ENCODE assay signal across 12 mouse cellular contexts in genomic region chr17:25414209-25414608, GRCm38 (mm10). TPM values are rescaled to one million over a fixed set of nuclear protein-coding genes. Genes with fewer than 3 reads are reported as not detected.
A peak's percentile ranks its signal among the peaks of the same experiment; 100 is the strongest.
DNase-seq lines count a peak whose midpoint lies in the region; ATAC-seq and TF ChIP-seq lines count a peak whose summit lies in the region.
"Had no signal": no experiment of that assay in that cellular context is flagged by ENCODE, and none has a peak within 500 bp of the region (broad histone marks: within the 10 kb centered on the region; RNA-seq: fewer than 3 reads in every experiment).

No protein-coding gene starts in this region.

- no peaks in the 10 kb centered on the region for H3K9me3 ChIP-seq in midbrain, embryonic 10.5 days (replicated peaks)
- no peaks in the 10 kb centered on the region for H3K9me3 ChIP-seq in midbrain, embryonic 11.5 days (ENCODE audit: control insufficient read depth, low read length)
- no peaks in the 10 kb centered on the region for H3K9me3 ChIP-seq in heart, embryonic 15.5 days (replicated peaks)
- H3K9me3 ChIP-seq: liver, embryonic 15.5 days; midbrain, embryonic 13.5 days; neural tube, embryonic 12.5 days had no signal

- no peak for TF ChIP-seq POLR2A in cerebellum, adult 2 months (IDR thresholded peaks at IDR 0.05; ENCODE audit: borderline replicate concordance, insufficient read depth, low read length)

- H3K4me1 ChIP-seq in midbrain, embryonic 10.5 days = peaks cover 79% of the 10 kb centered on the region
- peaks cover 40% of the 10 kb centered on the region for H3K4me1 ChIP-seq in midbrain, embryonic 11.5 days (ENCODE audit: control insufficient read depth, insufficient read depth, low read length)
- peaks cover 73% of the 10 kb centered on the region for H3K4me1 ChIP-seq in heart, embryonic 15.5 days (replicated peaks)
- no peaks in the 10 kb centered on the region for H3K4me1 ChIP-seq in cerebellum, adult 2 months (ENCODE audit: control insufficient read depth, insufficient read depth, low read length)

- no peak for TF ChIP-seq CTCF in cerebellum, adult 2 months (IDR thresholded peaks at IDR 0.05; ENCODE audit: borderline replicate concordance, insufficient read depth, low read depth, low read length)

- H3K9ac ChIP-seq in midbrain, embryonic 11.5 days (ENCODE audit: low read length) = no peak overlapping the region
- no peak overlapping the region for H3K9ac ChIP-seq in heart, embryonic 15.5 days
- H3K9ac ChIP-seq: liver, embryonic 15.5 days; midbrain, embryonic 13.5 days; neural tube, embryonic 12.5 days had no signal

- no peak overlapping the region for H3K4me2 ChIP-seq in midbrain, embryonic 11.5 days
- H3K4me2 ChIP-seq in heart, embryonic 15.5 days = no peak overlapping the region
- H3K4me2 ChIP-seq: liver, embryonic 15.5 days; midbrain, embryonic 13.5 days had no signal

- H3K27ac ChIP-seq in midbrain, embryonic 10.5 days (replicated peaks) = peak overlapping the region; percentile 90; the same call in 1 of the 2 replicates
- H3K27ac ChIP-seq in midbrain, embryonic 11.5 days (ENCODE audit: low read depth, low read length) = no peak overlapping the region
- peak overlapping the region; percentile 41; the same call in 1 of the 2 replicates for H3K27ac ChIP-seq in heart, embryonic 15.5 days
- no peak overlapping the region for H3K27ac ChIP-seq in cerebellum, adult 2 months (ENCODE audit: insufficient read depth, low read length)
- H3K27ac ChIP-seq: liver, embryonic 15.5 days had no signal

- DNase-seq in midbrain, embryonic 10.5 days (ENCODE audit: low spot score) = no peak
- DNase-seq in midbrain, embryonic 11.5 days (ENCODE audit: low spot score, missing footprints) = no peak
- DNase-seq in kidney, postnatal 10 days = peak; percentile 53
- no peak for DNase-seq in cerebellum, adult 2 months
- DNase-seq in ovary, postnatal 10 days (ENCODE audit: low spot score) = no peak
- no peak for DNase-seq in left cerebral cortex, adult 8-10 months (ENCODE audit: low spot score in 2 of 2)

- WGBS in midbrain, embryonic 10.5 days = 81% methylated on average over 4 of the region's 4 CpGs
- 81% methylated on average over 4 of the region's 4 CpGs for WGBS in midbrain, embryonic 11.5 days
- WGBS in heart, embryonic 15.5 days = 36% methylated on average over 4 of the region's 4 CpGs
- WGBS in cerebellum, adult 2 months = 68% methylated on average over 4 of the region's 4 CpGs

- H3K4me3 ChIP-seq in midbrain, embryonic 10.5 days = no peak overlapping the region
- no peak overlapping the region for H3K4me3 ChIP-seq in midbrain, embryonic 11.5 days (ENCODE audit: low read depth, low read length)
- H3K4me3 ChIP-seq in heart, embryonic 15.5 days = no peak overlapping the region
- no peak overlapping the region for H3K4me3 ChIP-seq in cerebellum, adult 2 months (replicated peaks; ENCODE audit: insufficient read depth, low read depth, low read length)
- H3K4me3 ChIP-seq: liver, embryonic 15.5 days; midbrain, embryonic 13.5 days; neural tube, embryonic 12.5 days had no signal

- no peaks in the 10 kb centered on the region for H3K36me3 ChIP-seq in midbrain, embryonic 10.5 days
- no peaks in the 10 kb centered on the region for H3K36me3 ChIP-seq in midbrain, embryonic 11.5 days (ENCODE audit: control insufficient read depth, insufficient read depth, low read length)
- no peaks in the 10 kb centered on the region for H3K36me3 ChIP-seq in heart, embryonic 15.5 days
- H3K36me3 ChIP-seq: liver, embryonic 15.5 days; midbrain, embryonic 13.5 days; neural tube, embryonic 12.5 days had no signal

- no peak for ATAC-seq in midbrain, embryonic 11.5 days (ENCODE audit: low FRiP score)
- no peak for ATAC-seq in heart, embryonic 15.5 days (replicated peaks; ENCODE audit: insufficient number of reproducible peaks, insufficient read depth, low FRiP score, low read depth)
- ATAC-seq: midbrain, embryonic 13.5 days had no signal

- H3K27me3 ChIP-seq in midbrain, embryonic 10.5 days (ENCODE audit: low read depth, poor library complexity, severe bottlenecking) = no peaks in the 10 kb centered on the region
- H3K27me3 ChIP-seq in midbrain, embryonic 11.5 days (ENCODE audit: control insufficient read depth, insufficient read depth, low read length) = no peaks in the 10 kb centered on the region; the same call in 1 of the 2 replicates
- no peaks in the 10 kb centered on the region for H3K27me3 ChIP-seq in heart, embryonic 15.5 days
- H3K27me3 ChIP-seq in cerebellum, adult 2 months (ENCODE audit: control insufficient read depth, insufficient read depth, low read length) = no peaks in the 10 kb centered on the region
- H3K27me3 ChIP-seq: liver, embryonic 15.5 days; midbrain, embryonic 13.5 days; neural tube, embryonic 12.5 days had no signal

RNA-seq across cellular contexts. Expression of gene Cacna1h, which starts 19.4 kb away (rescaled TPM):
- polyA plus RNA-seq in midbrain, embryonic 10.5 days (2016; fragmentation: Nextera tagmentation; extraction: Ambion mirVana) = 2.1 and 3.6 TPM in 2 replicates
- polyA plus RNA-seq in midbrain, embryonic 11.5 days (2014; fragmentation: Nextera tagmentation; extraction: Ambion mirVana) = 3.5 and 4.3 TPM in 2 replicates
- polyA plus RNA-seq in heart, embryonic 15.5 days (2015; fragmentation: Nextera tagmentation; extraction: Ambion mirVana) = 5.5 and 6.5 TPM in 2 replicates
- 10.8 and 12.4 TPM in 2 replicates for polyA plus RNA-seq in cerebellum, adult 2 months (2012; rRNA removed)
- 10 to 100 TPM; 44.2 to 56.5 (median 50.2) TPM for total RNA-seq in left cerebral cortex, adult 8-10 months (2022)

RNA-seq across cellular contexts. Expression of gene Tekt4, which starts 40.2 kb away (rescaled TPM):
- 0.17 and 0.38 TPM in 2 replicates for polyA plus RNA-seq in midbrain, embryonic 10.5 days (2016; fragmentation: Nextera tagmentation; extraction: Ambion mirVana)
- polyA plus RNA-seq in midbrain, embryonic 11.5 days (2014; fragmentation: Nextera tagmentation; extraction: Ambion mirVana) = 0.12 TPM in 1 of 2 replicates, not detected in the other
- polyA plus RNA-seq in heart, embryonic 15.5 days (2015; fragmentation: Nextera tagmentation; extraction: Ambion mirVana) = 0.41 and 0.45 TPM in 2 replicates
- 1.1 and 1.3 TPM in 2 replicates for polyA plus RNA-seq in cerebellum, adult 2 months (2012; rRNA removed)
- total RNA-seq in left cerebral cortex, adult 8-10 months (2022) = 1 to 10 TPM in 1 of 4 experiments, under 1 TPM in 3; 0.76 to 2.1 (median 0.87) TPM
- total RNA-seq: gastrocnemius, postnatal 4 days had no signal
- polyA plus RNA-seq: liver, embryonic 15.5 days; stomach, embryonic 14.5 days had no signal

RNA-seq across cellular contexts. Expression of gene Tpsg1, which starts 45.1 kb away (rescaled TPM):
- polyA plus RNA-seq in midbrain, embryonic 10.5 days (2016; fragmentation: Nextera tagmentation; extraction: Ambion mirVana) = not detected in 2 replicates
- polyA plus RNA-seq in midbrain, embryonic 11.5 days (2014; fragmentation: Nextera tagmentation; extraction: Ambion mirVana) = not detected in 2 replicates
- 0.20 and 0.89 TPM in 2 replicates for polyA plus RNA-seq in heart, embryonic 15.5 days (2015; fragmentation: Nextera tagmentation; extraction: Ambion mirVana)
- not detected in 2 replicates for polyA plus RNA-seq in cerebellum, adult 2 months (2012; rRNA removed)
- not detected for total RNA-seq in left cerebral cortex, adult 8-10 months (2022)
- polyA plus RNA-seq: midbrain, embryonic 13.5 days had no signal

RNA-seq across cellular contexts. Expression of gene Tpsb2, which starts 48.1 kb away (rescaled TPM):
- not detected in 2 replicates for polyA plus RNA-seq in midbrain, embryonic 10.5 days (2016; fragmentation: Nextera tagmentation; extraction: Ambion mirVana)
- not detected in 2 replicates for polyA plus RNA-seq in midbrain, embryonic 11.5 days (2014; fragmentation: Nextera tagmentation; extraction: Ambion mirVana)
- 8.5 and 9.4 TPM in 2 replicates for polyA plus RNA-seq in heart, embryonic 15.5 days (2015; fragmentation: Nextera tagmentation; extraction: Ambion mirVana)
- 0.16 TPM in 1 of 2 replicates, not detected in the other for polyA plus RNA-seq in cerebellum, adult 2 months (2012; rRNA removed)
- not detected for total RNA-seq in left cerebral cortex, adult 8-10 months (2022)
- polyA plus RNA-seq: midbrain, embryonic 13.5 days; neural tube, embryonic 12.5 days had no signal

Comparison
In these comparisons a context has a peak if more than half of its experiments do, and no peak if none do; other contexts are left out.
1. H3K27ac ChIP-seq: peak in midbrain, embryonic 10.5 days (single experiment) and heart, embryonic 15.5 days (single experiment); none in midbrain, embryonic 11.5 days (single experiment) and cerebellum, adult 2 months (single experiment).